Mouse (Mus musculus) hindbrain, embryonic 11.5 days (tissue): Measurements from ENCODE around the gene Arhgap27. TPM values are rescaled to one million over a fixed set of nuclear protein-coding genes. Genes with fewer than 3 reads are reported as not detected.
"Not testable (repeated sequence)": the region's sequence is repeated elsewhere in the genome, so short reads cannot be mapped to it uniquely, and the experiment has no call there.

Source experiments
- ATAC-seq: fragments of 200-750 bp; cut with Nextera tagmentation; 2 replicates; pipeline ENCODE4 v1.8.0; 2017; ENCODE audit warnings: mild to moderate bottlenecking, moderate TSS enrichment, moderate library complexity; ENCODE audit not compliant: low FRiP score
- DNase-seq: peaks from one replicate; pipeline ENCODE4 v3.0.0-alpha.2; 2015; ENCODE audit warnings: low spot score
- H3K27ac ChIP-seq: fragments of 300-500 bp; sonication (generic); 2 replicates; pipeline ENCODE4 v1.5.1; 2014; ENCODE audit warnings: mild to moderate bottlenecking, low read depth, low read length
- H3K27me3 ChIP-seq: fragments of 300-500 bp; sonication (generic); 2 replicates; pipeline ENCODE4 v1.6.1; 2014; ENCODE audit warnings: mild to moderate bottlenecking, low read length, moderate library complexity, mixed read lengths; ENCODE audit not compliant: control insufficient read depth, insufficient read depth
- H3K36me3 ChIP-seq: fragments of 300-500 bp; sonication (generic); 2 replicates; pipeline ENCODE4 v1.6.1; 2014; ENCODE audit warnings: mild to moderate bottlenecking, low read length, moderate library complexity, mixed read lengths; ENCODE audit not compliant: control insufficient read depth, insufficient read depth
- H3K4me1 ChIP-seq: fragments of 300-500 bp; sonication (generic); replicated peaks from 2 replicates; pipeline ENCODE4 v1.6.1; 2014; ENCODE audit warnings: low read length, mixed read lengths; ENCODE audit not compliant: control insufficient read depth, insufficient read depth
- H3K4me2 ChIP-seq: fragments of 300-500 bp; sonication (generic); replicated peaks from 2 replicates; pipeline ENCODE4 v1.6.1; 2014; ENCODE audit warnings: mild to moderate bottlenecking, low read depth, low read length
- H3K4me3 ChIP-seq: fragments of 300-500 bp; sonication (generic); 2 replicates; pipeline ENCODE4 v1.5.1; 2014; ENCODE audit warnings: low read depth, low read length
- H3K9ac ChIP-seq: fragments of 300-500 bp; sonication (generic); 2 replicates; pipeline ENCODE4 v1.6.1; 2014; ENCODE audit warnings: low read depth, low read length
- H3K9me3 ChIP-seq: fragments of 300-500 bp; sonication (generic); 2 replicates; pipeline ENCODE4 v1.6.1; 2016; ENCODE audit warnings: low read length; ENCODE audit not compliant: control insufficient read depth
- WGBS: fragments of 180-500 bp; shearing (Covaris S2); extraction: QIAGEN DNeasy Blood & Tissue Kit; methylation state at CpG from one replicate; pipeline ENCODE4 v1.1.7; 2014; 5-methylcytosine and 5-hydroxymethylcytosine counted together
- polyA plus RNA-seq: library from polyadenylated mRNA; unstranded; fragments of >200 nt; fragmentation: Nextera tagmentation; extraction: Ambion mirVana; gene quantifications from 2 replicates; pipeline ENCODE4 v1.2.1, GENCODE M21; 2014

Gene Arhgap27
- polyA plus RNA-seq, 1 experiment from 2014 or later = 2.8 TPM

GRCm38 (mm10) chr11:103330651-103331319 is 32.7 kb downstream of the Arhgap27 start:
- no peak for DNase-seq
- H3K27ac ChIP-seq = no peak overlapping the region
- H3K9ac ChIP-seq = no peak overlapping the region
- H3K4me2 ChIP-seq = no peak overlapping the region
- WGBS = 59% methylated on average over 7 of the region's 7 CpGs
- H3K4me3 ChIP-seq = no peak overlapping the region
- H3K27me3 ChIP-seq = peaks cover 22% of the 10 kb centered on the region
- H3K4me1 ChIP-seq = no peaks in the 10 kb centered on the region
- H3K36me3 ChIP-seq = no peaks in the 10 kb centered on the region
- no peaks in the 10 kb centered on the region for H3K9me3 ChIP-seq
- no peak for ATAC-seq

- Histone ChIP-seq H3K9me3 (no peaks in the 10 kb centered on the region), H3K4me3 (no peak overlapping the region), H3K9ac (no peak overlapping the region), H3K27ac (no peak overlapping the region), H3K4me1 (no peaks in the 10 kb centered on the region), H3K27me3 (no peaks in the 10 kb centered on the region), H3K4me2 (no peak overlapping the region), H3K36me3 (no peaks in the 10 kb centered on the region)
- WGBS = 12% methylated on average over 5 of the region's 5 CpGs
- peak; percentile 90 for DNase-seq
- ATAC-seq = no peak
Measured at GRCm38 (mm10) chr11:103326950-103327349, 36.5 kb downstream of the Arhgap27 start.

GRCm38 (mm10) chr11:103325172-103325571 is 38.3 kb downstream of the Arhgap27 start:
- Histone ChIP-seq H3K36me3 (no peaks in the 10 kb centered on the region), H3K4me3 (no peak overlapping the region), H3K27ac (no peak overlapping the region), H3K4me2 (no peak overlapping the region), H3K9ac (no peak overlapping the region), H3K4me1 (no peaks in the 10 kb centered on the region), H3K9me3 (no peaks in the 10 kb centered on the region), H3K27me3 (no peaks in the 10 kb centered on the region)
- 18% methylated on average over 8 of the region's 8 CpGs for WGBS
- DNase-seq (peak; percentile 86), ATAC-seq (no peak)

GRCm38 (mm10) chr11:103324723-103325122 is 38.8 kb downstream of the Arhgap27 start:
- Histone ChIP-seq H3K4me1 (no peaks in the 10 kb centered on the region), H3K4me2 (no peak overlapping the region), H3K9me3 (no peaks in the 10 kb centered on the region), H3K27me3 (no peaks in the 10 kb centered on the region), H3K36me3 (no peaks in the 10 kb centered on the region), H3K9ac (no peak overlapping the region), H3K27ac (no peak overlapping the region), H3K4me3 (no peak overlapping the region)
- no peak for ATAC-seq
- 63% methylated on average over 13 of the region's 13 CpGs for WGBS
- no peak for DNase-seq

DNA sequence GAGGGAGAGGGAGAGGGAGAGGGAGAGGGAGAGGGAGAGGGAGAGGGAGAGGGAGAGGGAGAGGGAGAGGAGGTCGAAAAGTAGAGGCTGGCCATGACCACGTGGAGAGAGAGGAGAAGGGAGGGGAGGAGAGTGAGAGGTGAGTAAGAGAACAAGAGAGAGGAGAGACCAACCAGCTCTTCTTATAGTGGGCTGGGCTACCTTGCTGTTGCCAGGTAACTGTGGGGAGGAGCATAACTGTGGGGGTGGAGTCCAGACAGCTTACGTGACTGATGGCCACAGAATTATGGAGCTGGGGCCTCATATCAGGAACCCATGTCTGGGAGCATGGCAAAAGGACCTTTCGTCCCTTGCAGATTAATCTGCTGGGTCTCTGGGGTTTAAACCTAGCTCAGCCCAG is 40.7 kb downstream of the Arhgap27 start:
- not testable (repeated sequence) for H3K4me3 ChIP-seq, ATAC-seq, H3K27ac ChIP-seq, H3K27me3 ChIP-seq, H3K9me3 ChIP-seq, DNase-seq, H3K36me3 ChIP-seq, H3K4me2 ChIP-seq, H3K9ac ChIP-seq, H3K4me1 ChIP-seq
- WGBS = 49% methylated on average over 4 of the region's 4 CpGs

DNA sequence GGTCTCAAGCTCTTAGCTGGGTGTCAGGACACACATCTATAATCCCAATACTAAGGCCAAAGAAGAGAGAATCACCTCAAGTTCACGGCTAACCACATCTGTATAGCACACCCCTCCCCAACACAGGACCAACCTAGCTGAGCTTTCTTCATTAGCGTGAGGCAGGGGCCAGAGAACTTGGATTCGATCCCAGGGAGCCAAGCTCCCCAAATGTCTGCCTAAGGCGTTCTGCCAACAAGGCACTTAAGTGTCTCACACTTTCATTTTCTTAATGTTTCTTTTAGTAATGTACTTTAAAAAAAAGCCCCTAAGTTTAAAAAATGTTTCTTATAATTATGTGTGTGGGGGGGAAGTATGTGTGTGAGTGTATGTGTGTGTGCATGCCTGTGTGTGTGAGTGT is 42.8 kb downstream of the Arhgap27 start:
- Histone ChIP-seq H3K4me2 (no peak overlapping the region), H3K4me1 (no peaks in the 10 kb centered on the region), H3K36me3 (no peaks in the 10 kb centered on the region), H3K9me3 (no peaks in the 10 kb centered on the region), H3K9ac (no peak overlapping the region), H3K27me3 (no peaks in the 10 kb centered on the region), H3K4me3 (no peak overlapping the region), H3K27ac (no peak overlapping the region)
- DNase-seq (no peak), ATAC-seq (no peak)
- WGBS = 81% methylated on average over 4 of the region's 4 CpGs

DNA sequence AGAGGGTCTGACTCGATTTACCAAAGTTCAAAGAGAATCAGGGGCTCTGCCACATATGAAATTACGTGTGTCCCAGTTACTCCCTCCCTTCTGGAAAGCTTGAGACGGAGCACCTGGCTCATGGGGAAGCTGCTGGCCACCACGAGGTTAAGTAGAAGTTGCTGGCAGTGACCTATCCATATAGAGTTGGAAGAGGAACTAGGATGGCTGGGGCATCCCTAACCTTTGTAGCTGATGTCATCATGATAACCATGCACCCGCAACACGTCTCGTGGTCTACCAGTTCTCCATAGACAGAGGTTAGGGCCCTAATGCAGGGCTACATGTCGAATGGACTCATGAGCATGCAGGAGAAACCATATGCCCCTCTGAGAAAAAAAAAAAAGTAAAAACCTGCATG is 43.3 kb downstream of the Arhgap27 start:
- no peak overlapping the region for H3K4me3 ChIP-seq
- WGBS = 87% methylated on average over 8 of the region's 8 CpGs
- no peak overlapping the region for H3K9ac ChIP-seq
- no peaks in the 10 kb centered on the region for H3K9me3 ChIP-seq
- no peaks in the 10 kb centered on the region for H3K27me3 ChIP-seq
- DNase-seq (no peak), ATAC-seq (no peak)
- no peak overlapping the region for H3K4me2 ChIP-seq
- H3K27ac ChIP-seq = no peak overlapping the region
- no peaks in the 10 kb centered on the region for H3K36me3 ChIP-seq
- H3K4me1 ChIP-seq = no peaks in the 10 kb centered on the region

GRCm38 (mm10) chr11:103318042-103318441 is 45.5 kb downstream of the Arhgap27 start:
- Histone ChIP-seq H3K4me2 (no peak overlapping the region), H3K4me1 (no peaks in the 10 kb centered on the region), H3K27ac (no peak overlapping the region), H3K9ac (no peak overlapping the region), H3K36me3 (no peaks in the 10 kb centered on the region), H3K4me3 (no peak overlapping the region), H3K9me3 (no peaks in the 10 kb centered on the region), H3K27me3 (no peaks in the 10 kb centered on the region)
- ATAC-seq (no peak), DNase-seq (no peak)
- 91% methylated on average over 1 of the region's 1 CpGs for WGBS

GRCm38 (mm10) chr11:103315379-103315778 is 48.1 kb downstream of the Arhgap27 start:
- WGBS = 73% methylated on average over 5 of the region's 5 CpGs
- no peaks in the 10 kb centered on the region for H3K9me3 ChIP-seq
- H3K9ac ChIP-seq = no peak overlapping the region
- H3K27ac ChIP-seq = no peak overlapping the region
- no peak overlapping the region for H3K4me2 ChIP-seq
- no peaks in the 10 kb centered on the region for H3K4me1 ChIP-seq
- no peak for DNase-seq
- H3K36me3 ChIP-seq = no peaks in the 10 kb centered on the region
- ATAC-seq = no peak
- H3K4me3 ChIP-seq = no peak overlapping the region
- H3K27me3 ChIP-seq = no peaks in the 10 kb centered on the region
